Mouse (Mus musculus): ENCODE measurements around the gene Map4k5.

Map4k5 gene

DNA sequence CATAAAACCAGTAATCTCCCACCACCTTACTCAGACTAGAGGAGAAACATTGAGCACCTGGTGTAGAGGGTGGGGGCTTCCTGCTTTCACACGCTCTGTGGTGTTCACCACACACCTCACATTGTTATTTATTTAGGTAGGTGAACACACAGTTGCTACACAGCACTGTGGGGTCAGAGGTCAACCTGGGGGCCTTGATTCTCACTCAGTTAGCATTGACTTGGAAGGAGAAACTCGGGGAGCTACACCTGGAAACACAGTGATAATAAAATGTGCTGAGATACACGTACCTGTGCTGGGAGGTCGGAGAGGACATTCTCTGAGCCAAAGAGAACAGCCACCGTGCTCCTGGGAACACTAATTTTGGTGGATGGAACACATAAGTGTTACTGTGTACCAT is 104.6 kb downstream of the Map4k5 start:
- DNase-seq (ENCODE audit: low read depth, low spot score) = no peak

DNA sequence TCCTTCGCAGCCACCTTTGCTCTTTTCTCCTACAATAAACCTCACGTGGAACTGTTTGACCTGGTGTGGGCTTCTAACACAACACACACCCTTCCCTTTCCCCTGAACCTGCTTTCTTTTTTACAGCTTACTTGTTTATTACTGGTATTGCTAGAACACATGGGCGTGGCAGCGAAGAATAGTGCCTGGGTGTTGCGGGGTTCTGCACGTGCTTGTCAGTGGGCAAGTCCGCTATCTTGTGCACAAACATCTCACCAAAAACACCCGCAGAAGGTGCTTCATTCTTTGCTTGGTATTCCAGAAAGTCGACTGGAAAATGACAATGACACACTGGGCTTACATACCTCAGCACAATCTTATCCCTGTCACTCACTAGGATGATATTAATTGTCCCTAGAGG is 107.5 kb downstream of the Map4k5 start:
- no peak for DNase-seq (ENCODE audit: low read depth, low spot score)

DNA sequence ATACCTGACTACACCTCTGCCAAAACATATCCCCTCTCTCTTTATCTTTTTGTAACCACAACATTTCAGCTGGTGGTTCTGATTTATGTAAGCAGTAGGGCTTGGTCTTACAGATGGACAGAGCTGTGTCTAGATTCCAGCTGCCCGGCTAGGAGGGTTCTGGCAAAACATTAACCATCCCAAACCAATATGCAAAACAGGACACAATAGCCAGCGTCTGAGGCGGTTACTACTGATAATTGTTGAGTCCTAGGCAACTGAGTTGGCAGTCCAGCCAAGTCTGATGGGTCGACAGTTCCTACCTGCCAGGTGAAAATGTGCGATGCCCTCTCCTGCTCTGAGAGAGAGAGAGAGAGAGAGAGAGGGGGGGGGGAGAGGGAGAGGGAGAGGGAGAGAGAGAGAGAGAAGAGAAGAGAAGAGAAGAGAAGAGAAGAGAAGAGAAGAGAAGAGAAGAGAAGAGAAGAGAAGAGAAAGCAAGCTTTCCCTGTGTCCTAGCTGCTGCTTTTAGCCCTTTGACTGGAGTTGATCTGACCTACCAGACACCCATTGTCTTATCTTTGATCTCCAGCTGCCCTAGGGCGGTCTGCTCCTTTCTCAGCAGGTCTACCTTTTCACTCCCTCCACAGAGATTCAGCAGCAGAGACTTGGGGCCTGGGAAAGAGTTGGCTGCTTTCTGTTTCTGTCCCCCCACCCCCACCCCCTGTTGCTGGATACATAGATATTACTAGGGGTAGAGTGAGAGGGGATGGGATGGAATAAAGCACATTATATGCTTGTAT is 109.6 kb downstream of the Map4k5 start:
- DNase-seq (ENCODE audit: low read depth, low spot score) = no peak

DNA sequence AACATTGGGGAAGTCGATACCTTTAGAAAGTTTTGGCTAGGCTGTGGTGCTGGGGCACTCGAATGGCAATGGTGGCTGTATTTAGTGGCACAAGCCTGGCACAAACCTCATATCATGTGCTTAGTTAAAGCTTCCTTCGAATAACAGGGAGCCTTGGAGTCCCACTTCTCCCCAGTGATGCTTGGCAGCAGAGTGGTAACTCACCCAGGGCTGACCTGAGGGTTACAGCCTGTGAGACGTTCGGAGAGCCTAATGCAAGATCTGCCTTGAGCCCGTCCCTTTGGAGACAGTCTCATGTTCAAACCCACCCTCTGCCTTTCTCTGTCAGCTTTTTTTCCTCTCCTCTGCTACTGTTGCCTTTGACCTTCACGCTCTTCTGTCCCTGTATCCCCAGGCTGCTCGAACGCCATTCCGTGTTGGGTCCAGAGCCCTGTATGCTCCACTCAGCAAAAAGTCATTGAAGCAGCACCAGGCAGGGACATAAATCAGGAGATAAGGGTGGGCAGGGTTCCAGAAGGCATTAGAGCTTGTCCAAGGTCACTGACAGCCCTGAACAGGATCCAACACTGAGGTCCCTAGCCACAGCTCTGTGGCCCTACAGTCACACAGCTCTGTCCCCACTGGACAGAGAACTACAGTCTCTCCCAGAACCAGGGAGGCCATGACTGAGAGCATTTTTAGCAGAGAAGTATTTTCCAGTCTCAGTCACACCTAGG is 110.9 kb downstream of the Map4k5 start:
- no peak for DNase-seq (ENCODE audit: low read depth, low spot score)

DNA sequence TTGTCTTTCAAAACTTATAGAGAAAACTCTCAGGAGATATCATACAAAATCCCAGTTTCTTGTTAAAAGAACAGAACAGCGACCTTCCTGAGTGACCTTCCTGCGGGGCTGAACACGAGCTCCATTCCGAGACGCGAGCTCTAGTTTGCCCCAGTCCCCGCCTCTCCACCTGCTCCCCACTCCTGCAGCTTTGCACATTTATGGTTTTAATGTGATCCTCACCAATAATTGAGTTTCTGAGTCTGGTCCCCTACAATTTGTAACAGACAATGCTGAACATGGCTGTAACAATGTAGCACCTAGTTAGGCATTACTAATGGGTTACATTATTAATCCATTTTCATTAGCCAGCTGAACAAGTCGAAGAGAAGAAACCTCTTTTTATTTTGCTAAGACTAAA is 111.5 kb downstream of the Map4k5 start:
- no peak for DNase-seq (ENCODE audit: low read depth, low spot score)

DNA sequence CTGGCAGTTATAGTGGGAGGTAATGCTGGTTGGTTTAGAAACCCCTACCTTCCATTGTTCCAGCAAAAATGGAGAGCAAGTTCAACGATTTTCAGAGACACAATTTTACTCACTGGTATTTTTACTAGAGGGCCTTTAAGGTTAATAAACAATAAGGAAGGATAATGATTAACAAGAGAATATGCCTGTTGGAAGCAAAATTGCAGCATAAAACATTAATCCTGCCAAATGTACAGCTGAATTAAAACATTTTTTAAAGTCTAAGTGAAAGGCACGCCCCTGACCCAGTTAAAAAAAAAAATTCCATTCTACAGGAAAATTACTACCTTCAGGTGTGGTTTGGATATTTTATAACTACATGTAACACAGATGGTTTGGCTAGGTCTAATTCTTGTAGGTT is 115.0 kb downstream of the Map4k5 start:
- no peak for DNase-seq (ENCODE audit: low read depth, low spot score)

DNA sequence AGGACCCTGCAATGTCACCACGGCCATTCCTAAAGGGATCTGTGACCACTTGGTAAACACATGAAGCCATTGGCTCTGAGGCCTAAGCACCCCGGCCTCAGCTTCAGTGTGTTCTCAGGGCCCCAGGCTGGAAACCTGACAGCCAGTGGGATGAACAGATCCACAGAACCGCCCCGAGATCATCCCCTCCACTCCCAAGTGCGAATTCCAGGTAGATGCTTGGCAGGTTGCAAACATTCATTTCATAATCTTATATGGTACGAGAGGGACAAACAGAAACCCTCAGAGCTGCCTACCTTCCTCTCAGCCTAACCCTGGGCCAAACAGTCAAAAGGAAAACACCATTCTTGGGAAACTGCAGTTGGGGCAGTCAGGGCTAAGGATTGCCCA is 115.7 kb downstream of the Map4k5 start:
- no peak for DNase-seq (ENCODE audit: low read depth, low spot score)

DNA sequence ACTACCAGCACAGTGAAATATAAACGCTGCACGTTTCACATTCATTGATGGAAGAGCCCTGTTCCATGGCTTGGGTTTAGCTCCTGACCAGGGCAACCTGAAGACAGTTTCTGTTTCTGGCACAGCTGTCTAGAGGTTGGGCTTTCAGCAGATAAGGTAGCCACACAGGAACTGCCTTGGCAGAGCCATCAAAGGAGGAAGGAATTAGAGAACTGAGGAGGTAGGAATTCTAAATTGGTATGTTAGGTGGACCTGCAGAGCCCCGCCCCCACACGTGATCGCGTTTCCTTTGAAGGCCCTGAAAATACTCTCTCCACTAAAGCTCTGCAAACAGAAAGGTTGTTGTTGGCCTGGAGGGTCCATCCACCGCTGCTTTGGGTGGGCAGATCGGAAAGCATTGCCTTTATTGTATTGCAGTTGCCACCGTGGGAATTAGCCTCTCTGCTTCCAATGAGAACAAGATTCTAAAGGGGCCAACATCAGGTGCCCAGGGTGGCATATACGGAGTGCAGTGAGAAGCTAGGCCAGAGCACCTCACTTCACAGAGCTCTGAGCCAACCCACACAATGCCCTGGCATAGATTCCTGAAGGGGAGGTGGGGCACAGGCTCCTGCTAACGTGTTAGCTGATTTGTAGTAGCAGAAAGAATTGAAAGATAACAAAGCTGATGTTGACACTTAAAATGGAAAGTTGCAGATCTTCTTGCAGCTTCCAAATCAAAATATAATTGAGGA is 116.2 kb downstream of the Map4k5 start:
- no peak for DNase-seq (ENCODE audit: low read depth, low spot score)

DNA sequence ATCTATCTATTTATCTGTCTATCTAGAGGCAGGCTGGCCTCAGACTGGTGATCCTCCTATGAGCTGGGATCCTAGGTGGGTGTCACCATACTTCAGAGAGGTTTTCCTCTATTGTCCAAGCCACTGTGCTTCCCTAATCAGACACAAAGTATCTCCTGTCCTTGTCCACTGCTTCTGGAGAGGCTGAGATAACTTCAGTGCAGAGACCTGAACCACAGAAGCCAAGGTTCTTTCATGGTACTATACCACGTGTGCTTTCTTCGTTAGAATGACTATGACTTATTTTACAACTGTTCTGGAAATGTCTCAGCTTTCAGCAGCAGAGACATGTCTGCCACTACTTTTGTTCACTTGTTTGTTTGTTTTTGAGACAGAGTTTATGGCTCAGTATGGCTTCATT is 124.2 kb downstream of the Map4k5 start:
- no peak for DNase-seq (ENCODE audit: low read depth, low spot score)

DNA sequence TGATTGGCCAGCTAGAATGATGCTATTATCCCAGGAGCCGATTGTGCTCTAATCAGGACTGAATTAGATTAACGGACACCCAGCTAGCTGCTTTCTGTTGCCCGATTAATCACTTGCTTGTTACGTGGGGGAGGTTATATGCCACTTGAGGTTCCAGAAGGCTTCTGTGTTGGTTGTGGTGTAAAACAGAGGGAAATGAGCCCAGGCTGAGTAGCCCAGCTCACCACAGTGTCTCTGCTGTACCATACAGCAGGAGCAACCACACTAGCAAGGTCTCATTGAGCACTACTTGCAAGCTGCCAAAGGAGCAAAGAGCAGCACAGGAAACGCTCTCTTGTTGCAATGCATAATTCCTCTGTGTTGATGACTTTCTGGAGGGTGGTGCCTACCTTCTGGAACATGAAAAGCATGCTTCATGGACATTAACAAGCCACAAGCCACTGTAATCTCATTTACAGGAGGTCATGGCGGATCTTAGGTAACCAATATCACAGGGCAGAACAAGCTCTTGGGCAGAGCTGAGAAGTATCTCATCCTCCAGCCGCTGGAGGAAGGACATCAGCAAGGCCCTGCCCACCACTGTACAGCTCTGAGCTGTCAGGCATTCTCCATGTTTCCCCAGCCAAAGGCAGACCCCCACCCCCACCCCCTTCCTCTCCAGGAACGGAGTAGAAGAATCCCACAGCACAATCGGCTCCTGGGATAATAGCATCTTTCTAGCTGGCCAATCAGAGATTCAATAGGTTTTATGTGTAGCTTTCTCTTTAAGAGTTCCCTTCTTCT is 125.3 kb downstream of the Map4k5 start:
- no peak for DNase-seq (ENCODE audit: low read depth, low spot score)

DNA sequence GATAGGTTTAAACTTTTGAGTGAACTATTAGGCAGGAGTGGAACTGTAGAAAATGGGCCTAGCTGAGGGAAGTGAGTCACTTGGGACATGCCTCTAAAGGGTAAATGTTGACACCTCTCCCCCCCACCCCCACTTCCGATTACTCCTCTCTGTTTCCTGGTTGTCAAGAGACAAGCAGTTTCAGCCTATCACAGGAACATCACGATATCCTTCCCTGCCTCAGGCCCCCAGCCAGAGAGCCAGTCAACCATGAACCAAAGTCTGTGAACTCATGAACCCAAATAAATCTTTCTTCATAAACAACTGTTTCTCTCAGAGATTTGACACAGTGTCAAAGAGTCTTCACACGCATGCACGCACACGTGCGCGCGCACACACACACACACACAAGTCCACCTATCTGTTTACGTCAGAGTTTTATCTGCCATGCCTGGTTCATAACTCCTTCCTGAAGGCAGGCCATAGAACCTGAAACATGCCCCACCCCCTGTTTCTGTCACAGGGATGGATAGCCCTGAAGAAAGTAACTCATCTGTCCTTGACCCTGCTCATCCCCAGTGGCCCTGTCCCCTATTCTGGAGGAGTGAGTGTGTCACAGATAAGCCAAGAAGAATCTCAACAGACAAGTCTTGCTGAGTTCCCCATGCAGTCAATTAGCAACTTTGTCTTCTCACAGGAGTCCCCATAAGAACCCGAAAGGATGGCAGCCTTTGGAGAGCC is 126.7 kb downstream of the Map4k5 start:
- DNase-seq (ENCODE audit: low read depth, low spot score) = no peak

DNA sequence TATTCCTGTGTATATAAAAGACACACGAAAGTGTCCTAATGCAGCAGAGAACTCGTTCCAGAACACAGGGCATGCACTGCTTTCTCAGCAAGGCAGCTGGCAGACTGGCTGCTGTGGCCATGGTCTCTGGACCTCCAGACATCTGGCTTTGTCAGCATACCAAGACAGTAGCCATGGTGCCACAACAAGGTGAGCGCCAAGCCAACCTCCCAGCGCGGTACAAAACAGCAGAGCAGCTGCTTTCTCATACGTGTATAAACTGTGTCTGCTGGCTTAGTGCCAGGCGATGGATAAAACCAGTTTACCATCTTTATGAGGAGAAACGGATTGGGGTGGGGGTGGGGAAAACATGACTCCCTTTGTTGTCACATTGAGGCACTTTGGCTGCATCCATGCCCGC is 127.5 kb downstream of the Map4k5 start:
- DNase-seq (ENCODE audit: low read depth, low spot score) = no peak

DNA sequence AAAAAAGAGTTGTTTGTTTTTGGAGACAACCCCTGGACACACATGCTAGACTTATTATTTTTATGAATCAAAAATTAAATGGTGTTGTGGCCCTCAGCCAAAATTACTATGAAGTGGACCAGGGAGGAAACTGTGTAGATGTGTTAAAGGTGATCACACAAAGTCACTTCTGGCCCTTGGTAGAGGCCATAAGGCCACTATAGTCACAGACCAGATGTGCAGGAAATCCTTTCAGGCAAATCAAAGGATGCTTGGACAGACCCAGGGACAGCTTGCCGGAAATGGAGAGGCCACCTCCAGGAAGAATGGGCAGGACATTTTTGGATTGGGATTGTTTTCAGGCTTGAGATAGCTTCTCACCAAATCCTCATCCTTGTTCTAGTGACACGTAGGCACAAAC is 131.4 kb downstream of the Map4k5 start:
- no peak for DNase-seq (ENCODE audit: low read depth, low spot score)

DNA sequence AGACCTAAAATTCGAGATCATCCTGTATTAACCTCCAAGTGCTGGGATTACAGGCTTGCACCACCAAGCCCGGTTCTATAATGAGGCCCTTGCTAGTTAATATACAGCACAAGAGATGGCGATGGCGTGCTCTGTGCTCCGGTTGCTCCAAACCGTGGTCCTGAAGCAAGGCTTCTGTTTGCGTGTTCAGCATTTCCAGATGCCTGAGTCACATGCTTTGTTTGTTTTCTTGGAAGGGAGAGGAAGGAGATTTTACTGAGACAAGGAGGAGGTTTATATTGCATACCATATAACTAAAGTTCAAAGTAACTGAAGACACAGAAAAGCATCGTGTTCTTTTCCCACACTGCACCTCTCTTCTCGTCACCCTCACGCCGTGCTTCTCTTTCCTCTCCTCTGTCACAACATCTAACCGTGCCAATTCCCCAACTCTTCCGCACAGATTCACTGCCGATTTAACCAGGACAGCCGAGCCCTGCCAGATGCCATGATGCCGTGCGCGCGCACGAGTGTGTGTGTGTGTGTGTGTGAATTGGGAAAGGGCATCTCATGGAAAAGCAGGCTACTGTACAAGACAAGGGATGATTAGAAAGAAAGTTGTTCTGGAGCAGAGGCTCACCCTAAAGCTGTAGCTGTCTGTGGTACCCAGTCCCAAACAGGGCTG is 132.1 kb downstream of the Map4k5 start:
- DNase-seq (ENCODE audit: low read depth, low spot score) = no peak

DNA sequence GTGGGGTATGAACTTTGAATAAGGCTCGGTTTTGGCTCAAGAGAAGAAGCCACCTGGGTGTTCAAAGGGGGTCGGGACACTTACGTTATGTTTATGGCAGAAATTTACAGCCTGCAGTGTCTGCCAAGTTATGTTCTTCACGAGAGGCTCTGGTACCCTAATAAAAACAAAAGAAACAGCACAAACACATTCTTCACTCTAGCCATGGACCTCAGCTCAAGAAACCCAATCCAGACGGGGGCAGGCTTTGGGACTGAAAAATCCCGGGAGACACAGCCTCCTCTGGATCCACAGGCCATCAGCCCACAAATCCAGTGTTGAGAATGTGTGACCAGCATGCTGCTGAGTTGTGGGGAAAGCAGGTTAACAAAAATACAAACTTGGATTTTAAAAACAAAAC is 133.0 kb downstream of the Map4k5 start:
- no peak for DNase-seq (ENCODE audit: low read depth, low spot score)

DNA sequence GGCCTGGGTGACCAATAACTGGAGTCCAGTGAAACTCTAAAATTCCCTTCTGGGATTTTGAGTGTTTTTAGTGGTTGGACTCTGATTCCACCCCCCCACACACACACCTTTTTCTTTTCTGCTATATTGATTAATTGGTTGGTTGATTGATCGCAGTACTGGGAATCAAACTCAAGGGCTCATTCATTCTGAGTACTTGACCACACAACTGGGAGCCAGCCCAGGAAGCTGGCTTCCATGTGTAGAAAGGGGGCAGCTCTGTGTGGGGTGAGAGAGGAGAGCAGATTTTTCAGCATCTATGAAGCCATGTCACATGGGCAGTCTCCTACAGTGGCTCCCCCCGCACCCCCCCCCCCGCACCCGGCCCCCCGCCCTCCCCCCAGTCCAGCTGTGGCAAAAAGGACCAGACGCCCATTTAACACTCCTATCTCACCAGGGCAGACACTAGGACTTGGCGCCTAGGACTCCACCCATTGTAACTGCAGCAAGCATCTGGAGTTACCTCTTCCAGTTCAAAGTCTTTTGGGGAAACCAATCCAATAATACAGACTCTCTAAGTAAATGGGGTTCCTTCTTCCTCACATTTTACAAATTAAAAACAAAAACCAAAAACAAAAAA is 133.6 kb downstream of the Map4k5 start:
- no peak for DNase-seq (ENCODE audit: low read depth, low spot score)

DNA sequence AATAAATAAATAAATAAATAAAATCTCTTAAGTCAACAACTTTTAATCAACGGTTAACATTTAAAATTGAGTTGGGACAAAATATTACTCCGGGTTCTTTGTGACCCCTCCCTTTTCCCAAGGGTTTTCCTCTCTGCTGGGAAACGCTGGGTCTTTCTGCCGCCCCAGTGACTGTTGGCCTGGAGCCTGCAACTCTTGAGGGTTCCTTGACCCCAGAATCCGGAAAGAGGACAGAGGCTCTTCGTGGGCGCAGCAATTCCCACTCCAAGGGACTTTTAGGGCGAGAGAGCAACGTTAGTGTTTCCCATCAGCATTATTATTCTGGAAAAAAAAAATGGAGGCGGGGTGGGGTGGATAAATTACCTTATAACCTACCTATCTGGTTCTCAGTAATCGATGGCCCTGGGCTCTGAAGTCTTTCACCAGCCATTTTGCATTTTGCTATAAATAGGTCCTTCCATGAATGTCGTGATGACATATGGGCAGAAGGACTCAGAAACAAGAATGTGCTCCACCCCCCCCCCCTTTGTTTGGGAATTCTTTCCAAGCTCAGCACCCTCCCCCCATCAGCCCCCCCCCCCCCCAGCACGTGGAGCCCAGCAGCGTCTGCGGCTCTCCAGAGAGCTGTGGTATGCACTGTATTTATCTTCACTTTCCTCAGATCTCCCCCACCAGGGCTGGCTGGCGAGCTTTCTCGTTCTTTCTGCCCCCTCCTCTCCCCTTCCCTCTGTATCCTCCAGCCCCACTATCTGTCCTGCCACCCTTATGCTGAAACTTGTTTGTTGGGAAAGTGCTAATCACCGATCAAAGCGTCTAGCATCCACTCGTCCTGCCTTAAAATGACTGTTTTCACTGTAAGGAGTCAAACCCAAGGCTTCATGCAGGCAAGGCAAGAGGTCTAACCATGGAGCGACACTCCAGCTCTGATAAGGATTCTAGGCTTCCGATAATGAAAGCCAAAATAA is 134.5 kb downstream of the Map4k5 start:
- no peak for DNase-seq (ENCODE audit: low read depth, low spot score)

DNA sequence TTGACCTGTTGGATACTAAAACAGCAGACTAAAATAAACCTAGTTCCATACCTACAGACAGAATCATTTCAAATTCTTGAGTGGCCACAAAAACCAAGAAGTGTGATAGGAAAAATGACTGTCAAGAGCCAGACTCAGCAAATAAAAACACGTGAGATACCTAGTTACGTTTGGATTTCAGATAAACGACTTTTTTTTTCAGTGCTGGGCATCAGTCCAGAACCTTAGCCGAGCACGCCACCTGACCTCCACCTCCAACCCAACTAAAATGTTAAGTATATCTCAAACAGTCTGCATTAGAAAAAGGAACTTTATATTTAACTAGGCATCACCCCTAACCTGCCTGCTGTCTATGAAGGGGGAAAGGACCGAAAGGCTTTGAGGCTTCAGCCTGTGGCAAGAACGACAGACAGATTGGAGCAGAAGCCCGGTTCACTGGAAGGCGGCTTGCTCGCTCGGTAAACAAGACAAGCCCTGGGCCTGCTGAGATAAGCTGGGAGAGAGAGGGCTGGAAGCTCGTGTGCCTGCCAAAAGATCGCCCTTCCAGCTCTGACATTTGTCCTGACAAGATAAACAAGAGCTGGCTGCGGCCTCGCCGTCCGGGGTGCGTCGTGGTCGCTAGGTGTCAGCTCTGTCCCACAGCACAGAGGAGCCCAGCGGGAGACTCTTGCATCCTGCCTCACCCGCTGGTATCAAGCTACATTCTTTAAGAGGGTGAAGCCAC is 135.4 kb downstream of the Map4k5 start:
- peak; percentile 34 for DNase-seq (ENCODE audit: low read depth, low spot score)

All from WW6 (cell line).